In the genomic region with DNA sequence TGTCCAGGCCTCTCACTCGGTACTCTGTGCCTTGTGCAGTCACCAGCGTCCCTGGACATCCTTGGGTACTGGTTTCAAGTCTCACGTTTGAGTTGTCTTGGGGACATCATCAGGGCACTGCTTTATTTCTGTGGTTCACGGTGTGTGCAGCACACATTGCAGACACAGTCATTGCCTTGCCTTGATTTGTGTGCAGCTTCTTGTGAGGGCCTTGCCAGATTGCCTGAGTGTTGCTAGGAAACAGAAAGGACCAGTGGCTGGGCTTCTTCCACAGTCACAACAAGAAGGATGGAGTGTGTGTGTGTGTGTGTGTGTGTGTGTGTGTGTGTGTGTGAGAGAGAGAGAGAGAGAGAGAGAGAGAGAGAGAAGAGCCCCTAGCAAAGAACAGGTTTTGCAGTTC, we compare ENCODE assay signal across 19 mouse cellular contexts. TPM values are rescaled to one million over a fixed set of nuclear protein-coding genes. Genes with fewer than 3 reads are reported as not detected.
DNase-seq lines count a peak whose midpoint lies in the region; ATAC-seq lines count a peak whose summit lies in the region.
"Had no signal": no experiment of that assay in that cellular context is flagged by ENCODE, and none has a peak within 500 bp of the region (broad histone marks: within the 10 kb centered on the region; RNA-seq: fewer than 3 reads in every experiment).

No protein-coding gene starts in this region.

- no peak overlapping the region for H3K4me3 ChIP-seq in forebrain, embryonic 16.5 days (replicated peaks; ENCODE audit: low read length)
- H3K4me3 ChIP-seq in neural tube, embryonic 13.5 days = no peak overlapping the region
- H3K4me3 ChIP-seq: gastrocnemius, adult 2 months; limb, embryonic 13.5 days; neural tube, embryonic 12.5 days had no signal

- DNase-seq in layer of hippocampus, adult 9-11 months = peak; percentile 57
- no peak for DNase-seq in layer of hippocampus, adult 9-10 months (ENCODE audit: low spot score)
- peak; percentile 55 for DNase-seq in brain, embryonic 18.5 days (ENCODE audit: low read depth, low spot score)
- DNase-seq in kidney, postnatal 10 days = no peak
- DNase-seq: gastrocnemius, adult 2 months; kidney, adult 2 months; liver, postnatal 0 days; lung, postnatal 4 days had no signal

- H3K4me1 ChIP-seq in forebrain, embryonic 16.5 days (replicated peaks; ENCODE audit: control insufficient read depth, insufficient read depth, low read length) = peaks cover 2% of the 10 kb centered on the region
- H3K4me1 ChIP-seq in neural tube, embryonic 13.5 days (replicated peaks) = peaks cover 45% of the 10 kb centered on the region

- no peak overlapping the region for H3K4me2 ChIP-seq in forebrain, embryonic 16.5 days (ENCODE audit: low read length)
- no peak overlapping the region for H3K4me2 ChIP-seq in neural tube, embryonic 13.5 days
- H3K4me2 ChIP-seq: limb, embryonic 13.5 days; neural tube, embryonic 12.5 days had no signal

- H3K36me3 ChIP-seq in forebrain, embryonic 16.5 days (ENCODE audit: control insufficient read depth, insufficient read depth) = no peaks in the 10 kb centered on the region
- H3K36me3 ChIP-seq in neural tube, embryonic 13.5 days = peaks cover 10% of the 10 kb centered on the region; the same call in 1 of the 2 replicates

- WGBS in forebrain, embryonic 16.5 days = 76% methylated on average over 4 of the region's 4 CpGs
- 55% methylated on average over 4 of the region's 4 CpGs for WGBS in neural tube, embryonic 13.5 days

- H3K27ac ChIP-seq in forebrain, embryonic 16.5 days (ENCODE audit: low read length) = 0 out of 2 replicates have a peak overlapping the region, but pooled peaks have one; percentile 21
- 0 out of 2 replicates have a peak overlapping the region, but pooled peaks have one; percentile 18 for H3K27ac ChIP-seq in neural tube, embryonic 13.5 days (replicated peaks)
- H3K27ac ChIP-seq: gastrocnemius, adult 2 months; limb, embryonic 13.5 days; neural tube, embryonic 12.5 days; stomach, postnatal 0 days had no signal

- no peaks in the 10 kb centered on the region for H3K9me3 ChIP-seq in forebrain, embryonic 16.5 days (ENCODE audit: control insufficient read depth, low read length)
- no peaks in the 10 kb centered on the region for H3K9me3 ChIP-seq in neural tube, embryonic 13.5 days
- H3K9me3 ChIP-seq: limb, embryonic 13.5 days; neural tube, embryonic 12.5 days had no signal

- ATAC-seq in forebrain, embryonic 16.5 days = peak; percentile 66
- ATAC-seq in neural tube, embryonic 13.5 days (ENCODE audit: low read depth) = peak; percentile 60
- no peak for ATAC-seq in monocyte, adult 5-6 weeks (replicated peaks; ENCODE audit: insufficient number of reproducible peaks, low FRiP score, low TSS enrichment, poor library complexity, severe bottlenecking)
- ATAC-seq: liver, postnatal 0 days had no signal

- H3K9ac ChIP-seq in forebrain, embryonic 16.5 days (replicated peaks; ENCODE audit: low read depth, low read length) = no peak overlapping the region
- no peak overlapping the region for H3K9ac ChIP-seq in neural tube, embryonic 13.5 days
- H3K9ac ChIP-seq: limb, embryonic 13.5 days; liver, postnatal 0 days; neural tube, embryonic 12.5 days had no signal

- H3K27me3 ChIP-seq in forebrain, embryonic 16.5 days (replicated peaks; ENCODE audit: control insufficient read depth, insufficient read depth, low read length) = no peaks in the 10 kb centered on the region
- no peaks in the 10 kb centered on the region for H3K27me3 ChIP-seq in neural tube, embryonic 13.5 days
- H3K27me3 ChIP-seq: limb, embryonic 13.5 days; neural tube, embryonic 12.5 days had no signal

RNA-seq across cellular contexts. Expression of a gene that starts 42.0 kb away (rescaled TPM):
- 13.8 and 15.0 TPM in 2 replicates for polyA plus RNA-seq in forebrain, embryonic 16.5 days (2015; fragmentation: Nextera tagmentation; extraction: Ambion mirVana)
- 13.1 and 14.9 TPM in 2 replicates for polyA plus RNA-seq in neural tube, embryonic 13.5 days (2015; fragmentation: Nextera tagmentation; extraction: Ambion mirVana)
- total RNA-seq in monocyte, adult 5-6 weeks (2017) = 1.6 to 4.6 TPM (median 1.9 TPM) in 3 replicates

RNA-seq across cellular contexts. Expression of a gene that starts 42.0 kb away (rescaled TPM):
- polyA plus RNA-seq in forebrain, embryonic 16.5 days (2015; fragmentation: Nextera tagmentation; extraction: Ambion mirVana) = 0.25 and 0.52 TPM in 2 replicates
- 0.66 and 0.74 TPM in 2 replicates for polyA plus RNA-seq in neural tube, embryonic 13.5 days (2015; fragmentation: Nextera tagmentation; extraction: Ambion mirVana)
- not detected in 3 replicates for total RNA-seq in monocyte, adult 5-6 weeks (2017)
- total RNA-seq: adrenal gland, adult 18-20 months; common myeloid progenitor, adult 5-6 weeks; gastrocnemius, adult 2 months; heart, postnatal 25 days had no signal
- polyA plus RNA-seq: kidney, adult 2 months; large intestine, adult 2 months; liver, postnatal 0 days; small intestine, adult 2 months had no signal

RNA-seq across cellular contexts. Expression of a gene that starts 42.0 kb away (rescaled TPM):
- 144 and 148 TPM in 2 replicates for polyA plus RNA-seq in forebrain, embryonic 16.5 days (2015; fragmentation: Nextera tagmentation; extraction: Ambion mirVana)
- 167 and 182 TPM in 2 replicates for polyA plus RNA-seq in neural tube, embryonic 13.5 days (2015; fragmentation: Nextera tagmentation; extraction: Ambion mirVana)
- total RNA-seq in monocyte, adult 5-6 weeks (2017) = 5.8 to 18.1 TPM (median 9.5 TPM) in 3 replicates

Comparison
In these comparisons a context has a peak if more than half of its experiments do, and no peak if none do; other contexts are left out.
1. DNase-seq: peak in layer of hippocampus, adult 9-11 months (single experiment) and brain, embryonic 18.5 days (single experiment); none in layer of hippocampus, adult 9-10 months (single experiment) and kidney, postnatal 10 days (single experiment).